Mouse (Mus musculus) lung, postnatal 0 days (tissue): ENCODE results near the gene Nat8f6.

Experiments used
- CTCF ChIP-seq: IDR thresholded peaks from 2 replicates; pipeline ENCODE4 v1.5.1; 2016; ENCODE audit warnings: antibody characterized with exemption, mild to moderate bottlenecking
- EP300 ChIP-seq: IDR thresholded peaks from 2 replicates; pipeline ENCODE4 v1.6.1; 2016; ENCODE audit warnings: antibody characterized with exemption, mild to moderate bottlenecking, control low read depth

DNA sequence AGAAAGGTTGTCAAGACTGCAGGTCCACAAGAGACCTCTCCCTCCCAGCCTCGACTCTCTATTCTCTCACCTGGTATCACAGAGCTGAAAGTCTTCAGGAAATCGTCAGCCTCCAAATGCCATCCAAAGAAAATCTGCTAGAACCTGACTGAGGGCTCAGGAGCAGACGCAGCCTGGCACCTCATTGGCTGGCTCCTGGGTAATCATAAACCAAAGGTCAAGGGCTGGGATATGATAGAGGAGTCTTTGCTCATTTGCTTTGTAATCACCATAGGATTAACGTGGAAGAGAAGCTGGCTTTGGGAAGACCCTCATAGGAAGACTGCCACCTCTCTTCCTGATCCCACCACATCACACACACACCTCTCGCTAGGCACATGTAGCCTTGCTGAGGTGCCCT, at the start of gene Nat8f6, which contains the start of gene Nat8f5:
- no peak for TF ChIP-seq EP300
- no peak for TF ChIP-seq CTCF
